ENCODE assay signal across 10 mouse cellular contexts in genomic region chr17:24544613-24545012, GRCm38 (mm10). TPM values are rescaled to one million over a fixed set of nuclear protein-coding genes. Genes with fewer than 3 reads are reported as not detected.
DNase-seq lines count a peak whose midpoint lies in the region; ATAC-seq and TF ChIP-seq lines count a peak whose summit lies in the region.
"Had no signal": no experiment of that assay in that cellular context is flagged by ENCODE, and none has a peak within 500 bp of the region (broad histone marks: within the 10 kb centered on the region; RNA-seq: fewer than 3 reads in every experiment).

No protein-coding gene starts in this region.

- DNase-seq in heart, postnatal 36 days: no peak
- no peak for DNase-seq in G1E (ENCODE audit: low spot score)
- no peak for DNase-seq in adrenal gland, adult 8-10 months
- DNase-seq in cerebellum, postnatal 36 days: no peak
- no peak for DNase-seq in layer of hippocampus, adult 9-10 months (ENCODE audit: low spot score)

- 13% methylated on average over 12 of the region's 12 CpGs for WGBS in heart, embryonic 13.5 days
- WGBS in forebrain, embryonic 15.5 days: 22% methylated on average over 12 of the region's 12 CpGs
- 20% methylated on average over 12 of the region's 12 CpGs for WGBS in midbrain, embryonic 12.5 days

- H3K9me3 ChIP-seq in heart, embryonic 13.5 days: no peaks in the 10 kb centered on the region
- no peaks in the 10 kb centered on the region for H3K9me3 ChIP-seq in G1E (replicated peaks)
- no peaks in the 10 kb centered on the region for H3K9me3 ChIP-seq in forebrain, embryonic 15.5 days
- no peaks in the 10 kb centered on the region for H3K9me3 ChIP-seq in midbrain, embryonic 12.5 days
- H3K9me3 ChIP-seq: liver, embryonic 15.5 days had no signal

- no peaks in the 10 kb centered on the region for H3K36me3 ChIP-seq in heart, embryonic 13.5 days
- H3K36me3 ChIP-seq in G1E (replicated peaks): no peaks in the 10 kb centered on the region
- H3K36me3 ChIP-seq in forebrain, embryonic 15.5 days: no peaks in the 10 kb centered on the region
- no peaks in the 10 kb centered on the region for H3K36me3 ChIP-seq in midbrain, embryonic 12.5 days
- H3K36me3 ChIP-seq: liver, embryonic 15.5 days had no signal

- H3K9ac ChIP-seq in heart, embryonic 13.5 days: peak overlapping the region; percentile 33
- H3K9ac ChIP-seq in forebrain, embryonic 15.5 days (replicated peaks): no peak overlapping the region
- peak overlapping the region; percentile 32 for H3K9ac ChIP-seq in midbrain, embryonic 12.5 days (replicated peaks)
- H3K9ac ChIP-seq: liver, embryonic 15.5 days had no signal

- intact Hi-C loops in heart, postnatal 36 days (cut with DNase I): no loop called here

- H3K4me3 ChIP-seq in heart, embryonic 13.5 days: peak overlapping the region; percentile 10; the same call in 1 of the 2 replicates
- H3K4me3 ChIP-seq in G1E (ENCODE audit: low read depth, low read length): peak overlapping the region; percentile 42; the same call in 1 of the 2 replicates
- H3K4me3 ChIP-seq in forebrain, embryonic 15.5 days: no peak overlapping the region
- H3K4me3 ChIP-seq in midbrain, embryonic 12.5 days: 0 out of 2 replicates have a peak overlapping the region, but pooled peaks have one; percentile 9
- H3K4me3 ChIP-seq: erythroblast, embryonic 14.5 days; liver, embryonic 15.5 days had no signal

- ATAC-seq in heart, embryonic 13.5 days (ENCODE audit: extremely low read depth, insufficient number of reproducible peaks, low FRiP score, low TSS enrichment): no peak
- no peak for ATAC-seq in G1E (ENCODE audit: extremely low read depth, insufficient number of reproducible peaks, low FRiP score, poor library complexity, severe bottlenecking)
- peak; percentile 14; the same call in 1 of the 2 replicates for ATAC-seq in forebrain, embryonic 15.5 days (replicated peaks)
- no peak for ATAC-seq in midbrain, embryonic 12.5 days (ENCODE audit: low FRiP score, low read depth)

- H3K4me2 ChIP-seq in heart, embryonic 13.5 days: peak overlapping the region; percentile 52
- peak overlapping the region; percentile 8; the same call in 1 of the 2 replicates for H3K4me2 ChIP-seq in forebrain, embryonic 15.5 days (replicated peaks)
- peak overlapping the region; percentile 40 for H3K4me2 ChIP-seq in midbrain, embryonic 12.5 days (replicated peaks)
- H3K4me2 ChIP-seq: liver, embryonic 15.5 days had no signal

- H3K27ac ChIP-seq in heart, embryonic 13.5 days (replicated peaks): no peak overlapping the region
- H3K27ac ChIP-seq in forebrain, embryonic 15.5 days (replicated peaks): no peak overlapping the region
- H3K27ac ChIP-seq in midbrain, embryonic 12.5 days (replicated peaks): no peak overlapping the region
- H3K27ac ChIP-seq: liver, embryonic 15.5 days had no signal

- peaks cover 14% of the 10 kb centered on the region for H3K4me1 ChIP-seq in heart, embryonic 13.5 days
- peaks cover 22% of the 10 kb centered on the region for H3K4me1 ChIP-seq in G1E (ENCODE audit: insufficient read depth, low read depth, low read length)
- H3K4me1 ChIP-seq in forebrain, embryonic 15.5 days: peaks cover 9% of the 10 kb centered on the region
- H3K4me1 ChIP-seq in midbrain, embryonic 12.5 days: peaks cover 10% of the 10 kb centered on the region

- H3K27me3 ChIP-seq in heart, embryonic 13.5 days (replicated peaks): peaks cover 7% of the 10 kb centered on the region; the same call in 1 of the 2 replicates
- H3K27me3 ChIP-seq in G1E (ENCODE audit: insufficient read depth, low read length): peaks cover 7% of the 10 kb centered on the region
- H3K27me3 ChIP-seq in forebrain, embryonic 15.5 days: no peaks in the 10 kb centered on the region
- peaks cover 30% of the 10 kb centered on the region for H3K27me3 ChIP-seq in midbrain, embryonic 12.5 days

- no peak for TF ChIP-seq CTCF in G1E (IDR thresholded peaks at IDR 0.05; ENCODE audit: low read depth, low read length)

RNA-seq across cellular contexts. Expression of gene Pkd1, which starts 5.0 kb away (rescaled TPM):
- 10.9 and 14.2 TPM in 2 replicates for polyA plus RNA-seq in heart, embryonic 13.5 days (2015; fragmentation: Nextera tagmentation; extraction: Ambion mirVana)
- 10 to 100 TPM; 45.4 to 45.6 TPM for total RNA-seq in heart, postnatal 36 days (2021)
- total RNA-seq in G1E (2014; fragmentation: Nextera tagmentation) (14.4 and 28.0 TPM in 2 replicates), G1E (2017) (5.0 and 10.3 TPM in 2 replicates)
- 4.1 and 5.8 TPM in 2 replicates for polyA plus RNA-seq in G1E (2012)
- 17.1 and 22.9 TPM in 2 replicates for polyA plus RNA-seq in forebrain, embryonic 15.5 days (2015; fragmentation: Nextera tagmentation; extraction: Ambion mirVana)
- polyA plus RNA-seq in midbrain, embryonic 12.5 days (2016; fragmentation: Nextera tagmentation; extraction: Ambion mirVana): 25.1 and 27.1 TPM in 2 replicates
- 10 to 100 TPM; 58.5 to 88.8 (median 71.0) TPM for total RNA-seq in adrenal gland, adult 8-10 months (2022)

RNA-seq across cellular contexts. Expression of gene Rab26, which starts 10.6 kb away (rescaled TPM):
- 1.0 and 1.4 TPM in 2 replicates for polyA plus RNA-seq in heart, embryonic 13.5 days (2015; fragmentation: Nextera tagmentation; extraction: Ambion mirVana)
- not detected for total RNA-seq in heart, postnatal 36 days (2021)
- total RNA-seq in G1E (2014; fragmentation: Nextera tagmentation) (0.83 TPM in 1 of 2 replicates, not detected in the other), G1E (2017) (0.35 and 0.49 TPM in 2 replicates)
- 0.24 and 0.26 TPM in 2 replicates for polyA plus RNA-seq in G1E (2012)
- polyA plus RNA-seq in forebrain, embryonic 15.5 days (2015; fragmentation: Nextera tagmentation; extraction: Ambion mirVana): 5.7 and 6.6 TPM in 2 replicates
- 1.9 and 2.2 TPM in 2 replicates for polyA plus RNA-seq in midbrain, embryonic 12.5 days (2016; fragmentation: Nextera tagmentation; extraction: Ambion mirVana)
- total RNA-seq in adrenal gland, adult 8-10 months (2022): 1 to 10 TPM in 3 of 4 experiments, under 1 TPM in 1; 0.81 to 3.5 (median 2.4) TPM

RNA-seq across cellular contexts. Expression of gene Traf7, which starts 16.9 kb away (rescaled TPM):
- 72.5 and 76.1 TPM in 2 replicates for polyA plus RNA-seq in heart, embryonic 13.5 days (2015; fragmentation: Nextera tagmentation; extraction: Ambion mirVana)
- total RNA-seq in heart, postnatal 36 days (2021): 10 to 100 TPM; 45.7 to 51.6 TPM
- total RNA-seq in G1E (2014; fragmentation: Nextera tagmentation) (62.8 and 70.6 TPM in 2 replicates), G1E (2017) (81.7 and 103 TPM in 2 replicates)
- polyA plus RNA-seq in G1E (2012): 153 and 198 TPM in 2 replicates
- 107 and 112 TPM in 2 replicates for polyA plus RNA-seq in forebrain, embryonic 15.5 days (2015; fragmentation: Nextera tagmentation; extraction: Ambion mirVana)
- 92.4 and 94.9 TPM in 2 replicates for polyA plus RNA-seq in midbrain, embryonic 12.5 days (2016; fragmentation: Nextera tagmentation; extraction: Ambion mirVana)
- total RNA-seq in adrenal gland, adult 8-10 months (2022): 100 to 1,000 TPM in 3 of 4 experiments, 10 to 100 TPM in 1; 92.1 to 189 (median 132) TPM

RNA-seq across cellular contexts. Expression of gene Caskin1, which starts 56.2 kb away (rescaled TPM):
- polyA plus RNA-seq in heart, embryonic 13.5 days (2015; fragmentation: Nextera tagmentation; extraction: Ambion mirVana): 0.55 and 0.76 TPM in 2 replicates
- total RNA-seq in heart, postnatal 36 days (2021): under 1 TPM; 0.11 to 0.14 TPM
- not detected in 2 replicates for total RNA-seq in G1E (2014; fragmentation: Nextera tagmentation)
- 0.11 and 0.29 TPM in 2 replicates for total RNA-seq in G1E (2017)
- not detected in 2 replicates for polyA plus RNA-seq in G1E (2012)
- 25.6 and 26.4 TPM in 2 replicates for polyA plus RNA-seq in forebrain, embryonic 15.5 days (2015; fragmentation: Nextera tagmentation; extraction: Ambion mirVana)
- 20.2 and 23.0 TPM in 2 replicates for polyA plus RNA-seq in midbrain, embryonic 12.5 days (2016; fragmentation: Nextera tagmentation; extraction: Ambion mirVana)
- total RNA-seq in adrenal gland, adult 8-10 months (2022): 10 to 100 TPM; 49.1 to 61.2 (median 53.8) TPM
- polyA plus RNA-seq: erythroblast, embryonic 14.5 days had no signal
